Mouse (Mus musculus) telencephalon, adult 2 months (tissue): ENCODE results near the gene Immp2l.

Source experiments
- DNase-seq: peaks from one replicate; pipeline ENCODE4 v3.0.0-alpha.2; 2011; ENCODE audit warnings: low read depth, low spot score

Gene Immp2l

GRCm38 (mm10) chr12:41313391-41313790, 289.5 kb downstream of the Immp2l start:
- DNase-seq: no peak

- no peak for DNase-seq
Observed at GRCm38 (mm10) chr12:41314811-41315461, 291.0 kb downstream of the Immp2l start.

DNA sequence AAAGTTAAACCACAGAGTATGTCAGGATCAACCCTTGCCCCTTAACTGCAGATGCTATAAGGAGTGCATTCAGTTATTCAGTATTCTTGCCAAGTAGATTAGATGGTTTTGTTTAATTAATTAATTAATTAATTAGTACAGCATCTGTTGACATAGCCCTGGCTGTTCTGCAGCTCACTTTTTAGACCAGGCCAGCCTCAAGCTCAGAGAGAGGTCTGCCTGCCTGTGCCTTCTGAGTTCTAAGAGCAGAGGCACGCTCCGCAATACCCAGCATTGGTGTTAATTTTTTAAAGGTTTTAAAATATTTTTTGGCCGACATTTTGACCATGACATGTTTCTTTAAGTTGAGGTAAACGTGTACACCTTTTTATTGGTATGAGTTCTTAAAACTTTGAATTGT, 292.0 kb downstream of the Immp2l start:
- DNase-seq: no peak

DNA sequence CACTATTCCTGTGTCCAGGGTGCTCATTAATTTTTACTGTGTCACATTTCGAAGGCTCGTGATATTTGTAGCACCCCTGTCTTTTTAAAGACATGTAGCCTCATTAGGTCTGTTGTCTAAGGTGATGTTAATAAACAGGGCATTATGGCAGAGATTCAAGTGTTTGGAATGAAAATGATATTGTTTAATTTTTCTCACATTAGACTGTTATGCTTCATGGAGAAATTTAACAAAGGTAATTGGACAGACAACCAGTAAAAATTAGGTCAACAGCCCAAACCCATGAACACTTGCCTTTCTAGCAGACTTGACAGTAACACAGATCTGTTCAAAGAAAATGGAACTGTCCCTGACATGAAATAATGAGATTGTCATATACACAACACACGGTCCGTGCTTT, 292.5 kb downstream of the Immp2l start:
- DNase-seq: no peak

- no peak for DNase-seq
Observed at GRCm38 (mm10) chr12:41317431-41317830, 293.5 kb downstream of the Immp2l start.

GRCm38 (mm10) chr12:41322018-41322417, 298.1 kb downstream of the Immp2l start:
- DNase-seq: no peak

DNA sequence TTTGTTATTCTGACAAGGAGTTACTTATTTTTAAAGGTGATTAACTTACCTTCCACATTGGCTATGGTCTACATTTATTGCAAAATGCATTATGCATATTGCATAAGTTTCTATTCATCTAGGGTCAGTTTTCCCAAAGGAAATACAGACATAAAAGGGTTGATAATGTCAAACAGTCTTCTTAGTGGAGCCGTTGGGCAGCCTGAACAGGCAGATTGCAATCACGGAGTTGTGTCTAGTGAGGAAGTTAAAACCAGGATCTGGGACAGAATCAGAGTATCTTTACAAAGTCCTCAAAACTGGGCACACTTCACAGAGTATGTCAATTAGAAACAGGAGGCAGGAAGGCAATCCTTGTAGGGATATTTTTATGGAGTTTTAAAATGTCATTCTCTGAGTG, 300.5 kb downstream of the Immp2l start:
- DNase-seq: no peak

- no peak for DNase-seq
Observed at GRCm38 (mm10) chr12:41325756-41326155, 301.9 kb downstream of the Immp2l start.

DNA sequence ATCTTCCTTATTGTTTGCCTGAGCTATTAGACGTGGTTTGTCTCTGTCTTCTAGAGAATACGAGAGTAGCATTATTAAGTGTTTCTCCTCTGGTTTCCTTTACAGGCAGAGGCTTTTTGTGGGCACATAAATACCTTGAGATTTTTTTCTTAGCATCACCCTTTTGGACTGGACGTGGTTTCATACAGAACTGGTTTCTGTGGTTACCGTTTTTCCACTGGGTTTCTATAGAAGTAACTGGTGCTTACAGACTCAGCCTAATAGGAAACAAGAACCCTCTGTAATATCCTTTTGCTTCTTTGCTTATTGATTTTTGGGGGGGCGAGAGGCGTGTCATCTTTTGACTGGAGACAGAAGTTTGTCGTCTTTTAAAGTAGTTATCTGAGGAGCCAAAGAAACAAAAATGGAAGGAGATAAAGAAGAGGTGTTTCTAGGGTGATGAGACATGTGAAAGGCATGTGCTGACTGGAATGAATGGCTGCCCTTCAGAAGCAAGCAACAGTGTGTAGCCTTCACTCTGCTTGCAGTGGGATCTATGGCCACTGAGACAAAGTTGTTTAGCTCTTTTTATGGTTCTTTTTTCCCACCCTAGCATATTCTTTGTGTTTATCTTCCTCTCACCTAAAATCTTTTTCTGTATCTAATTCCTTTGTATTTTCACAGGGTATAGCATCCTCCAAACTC, 307.2 kb downstream of the Immp2l start:
- no peak for DNase-seq

- DNase-seq: no peak
Observed at GRCm38 (mm10) chr12:41345621-41346020, 321.7 kb downstream of the Immp2l start.

DNA sequence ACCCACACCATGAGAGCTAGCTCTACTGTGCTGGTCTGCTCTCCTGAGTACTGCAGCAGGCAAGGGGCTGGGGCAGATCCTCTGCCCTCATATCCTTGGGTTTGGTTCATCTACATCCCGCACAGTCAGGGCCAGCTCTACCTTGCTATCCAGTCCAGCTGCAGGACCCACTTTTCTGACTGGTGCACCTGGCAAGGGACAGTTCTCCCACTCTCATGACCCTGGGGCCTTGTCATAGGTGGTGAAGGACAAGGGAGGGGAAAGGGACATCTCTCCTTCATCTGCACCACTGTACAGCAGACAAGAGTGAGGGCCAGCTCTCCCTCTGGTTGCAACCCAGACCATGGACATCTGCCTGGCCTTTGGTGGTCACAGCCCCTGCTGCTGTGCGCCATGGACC, 323.6 kb downstream of the Immp2l start:
- no peak for DNase-seq

- no peak for DNase-seq
Observed at GRCm38 (mm10) chr12:41349386-41349785, 325.5 kb downstream of the Immp2l start.

DNA sequence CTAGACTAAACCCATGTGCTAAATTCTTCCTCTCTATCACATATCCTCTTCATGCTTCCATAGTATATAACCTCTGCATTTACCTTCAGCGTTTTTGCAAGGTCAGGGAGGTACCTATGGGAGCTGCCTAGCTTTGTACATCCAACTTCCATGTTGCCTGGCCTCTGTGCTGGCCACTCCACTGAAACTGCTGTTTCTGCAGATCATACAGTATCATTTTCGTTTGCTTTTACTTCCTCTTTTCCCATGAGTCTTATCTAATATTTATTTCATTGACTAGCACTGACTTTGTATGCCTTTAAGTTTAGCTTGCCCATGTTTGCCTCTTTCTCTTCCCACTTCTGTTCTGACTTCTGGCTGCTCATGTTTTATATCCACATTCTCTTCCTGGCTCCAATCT, 325.9 kb downstream of the Immp2l start:
- no peak for DNase-seq

GRCm38 (mm10) chr12:41351275-41351674, 327.4 kb downstream of the Immp2l start:
- no peak for DNase-seq

DNA sequence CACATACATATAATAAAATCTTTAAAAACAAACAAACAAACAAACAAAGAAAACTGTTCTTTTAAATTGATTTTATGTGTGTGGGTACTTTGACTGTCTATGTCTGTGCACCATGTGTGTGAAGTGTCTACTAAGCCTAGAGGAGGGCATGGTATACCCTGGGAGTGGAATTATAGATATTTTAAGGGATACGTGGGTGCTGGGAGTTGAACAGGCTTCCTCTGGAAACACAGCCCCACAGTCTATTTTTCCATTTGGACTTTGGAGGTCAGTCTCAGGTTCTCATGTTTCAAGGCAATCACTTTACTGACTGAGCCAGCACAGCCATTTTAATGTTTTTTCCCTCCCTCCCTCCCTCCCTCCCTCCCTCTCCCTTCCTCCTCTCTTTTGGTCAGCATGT, 331.0 kb downstream of the Immp2l start:
- no peak for DNase-seq

GRCm38 (mm10) chr12:41356040-41356439, 332.1 kb downstream of the Immp2l start:
- no peak for DNase-seq

DNA sequence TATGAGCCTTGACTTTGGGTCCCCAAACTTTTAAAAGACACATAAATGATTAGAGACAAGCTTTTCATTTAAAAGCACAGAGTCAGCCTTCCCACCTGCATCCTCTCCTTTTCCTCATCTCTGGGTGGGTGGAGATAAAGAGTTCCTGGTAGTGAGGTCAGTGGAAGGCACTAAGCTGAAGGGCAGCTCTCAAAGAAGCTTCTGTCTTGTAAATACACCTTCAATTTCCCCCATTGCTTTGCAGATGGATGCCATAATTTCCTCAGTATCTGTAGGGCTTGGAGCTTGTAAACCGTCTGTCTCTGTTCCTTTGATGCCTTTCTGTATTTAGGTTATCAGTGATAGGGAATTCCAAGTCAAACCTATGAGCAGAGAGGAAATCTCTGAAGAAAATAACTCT, 362.8 kb downstream of the Immp2l start:
- no peak for DNase-seq

- peak; percentile 67 for DNase-seq
Observed at GRCm38 (mm10) chr12:41394231-41394630, 370.3 kb downstream of the Immp2l start.

DNA sequence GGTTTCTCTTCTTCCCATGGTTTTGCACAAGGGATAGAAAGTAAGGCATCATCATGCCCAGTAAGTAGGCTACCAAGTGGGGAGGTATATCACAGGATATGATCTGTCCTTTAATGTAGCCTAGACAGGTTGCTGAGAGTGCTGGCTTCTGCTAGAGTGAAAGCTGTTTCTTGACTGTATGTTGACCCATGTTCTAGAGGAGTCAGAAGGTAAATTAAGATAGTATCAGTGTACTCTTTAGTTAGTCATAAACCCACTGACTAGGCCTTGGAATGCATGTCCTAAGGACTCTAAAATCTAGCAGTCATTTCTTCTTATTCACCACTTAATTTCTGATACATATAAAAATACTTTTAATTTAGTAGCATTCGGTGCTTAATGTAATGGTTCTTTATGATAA, 377.2 kb downstream of the Immp2l start:
- no peak for DNase-seq

DNA sequence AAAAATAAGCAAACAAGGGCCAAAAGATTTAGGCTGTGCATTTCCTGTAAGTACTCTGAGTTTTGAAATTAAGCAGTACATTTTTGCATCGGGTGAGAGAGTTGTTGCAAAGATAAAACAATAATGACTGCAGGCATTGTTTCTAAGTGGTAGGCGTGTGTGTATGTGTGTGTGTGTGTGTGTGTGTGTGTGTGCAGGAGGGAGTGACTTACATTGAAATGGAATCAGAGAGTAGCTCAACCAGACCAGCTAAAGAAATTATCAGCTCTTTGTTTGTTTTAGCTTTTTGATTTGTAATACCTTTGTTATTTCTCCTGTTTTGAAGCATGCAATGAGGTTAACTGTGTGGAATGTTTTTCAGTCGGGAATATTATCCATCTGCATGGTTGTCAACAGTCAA, 378.0 kb downstream of the Immp2l start:
- DNase-seq: no peak

- no peak for DNase-seq
Observed at GRCm38 (mm10) chr12:41409431-41409830, 385.5 kb downstream of the Immp2l start.

DNA sequence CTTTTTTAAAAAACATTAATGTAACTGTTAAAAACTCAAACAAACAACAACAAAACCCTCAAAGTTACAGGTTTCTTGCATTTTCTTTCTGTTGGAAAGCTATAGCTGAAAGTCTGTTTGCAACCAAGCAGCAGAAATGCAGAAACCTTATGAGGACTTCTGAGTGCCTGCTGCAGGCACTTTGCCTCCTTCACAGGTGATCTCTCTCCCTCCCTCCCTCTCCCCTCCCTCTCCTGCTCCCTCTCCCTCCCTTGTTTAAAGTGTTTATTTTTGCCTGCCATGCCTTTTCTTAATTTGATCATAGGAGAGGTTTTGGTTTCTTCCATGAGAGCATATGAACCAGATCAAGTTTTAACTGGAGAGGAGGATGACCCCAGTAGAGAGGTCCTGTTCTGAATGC, 392.7 kb downstream of the Immp2l start:
- DNase-seq: no peak

DNA sequence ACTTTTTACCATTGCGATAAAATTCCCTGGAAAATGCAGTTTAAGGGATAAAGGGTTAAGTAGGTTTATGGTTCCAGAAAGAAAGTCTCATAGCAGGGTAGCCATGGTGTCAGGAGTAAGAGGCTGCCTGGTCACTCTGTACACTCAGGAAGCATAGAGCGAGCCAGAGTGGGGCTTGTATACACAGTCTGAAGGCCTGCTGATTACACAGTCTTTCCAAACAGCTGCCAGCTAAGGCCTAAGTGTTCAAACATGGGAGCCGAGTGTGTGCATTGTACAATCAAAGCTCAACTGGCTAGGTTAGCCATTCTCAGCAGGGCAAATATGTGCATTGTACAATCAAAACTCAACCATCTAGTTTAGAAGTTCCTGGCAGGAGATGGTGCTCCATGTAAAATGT, 393.2 kb downstream of the Immp2l start:
- no peak for DNase-seq

DNA sequence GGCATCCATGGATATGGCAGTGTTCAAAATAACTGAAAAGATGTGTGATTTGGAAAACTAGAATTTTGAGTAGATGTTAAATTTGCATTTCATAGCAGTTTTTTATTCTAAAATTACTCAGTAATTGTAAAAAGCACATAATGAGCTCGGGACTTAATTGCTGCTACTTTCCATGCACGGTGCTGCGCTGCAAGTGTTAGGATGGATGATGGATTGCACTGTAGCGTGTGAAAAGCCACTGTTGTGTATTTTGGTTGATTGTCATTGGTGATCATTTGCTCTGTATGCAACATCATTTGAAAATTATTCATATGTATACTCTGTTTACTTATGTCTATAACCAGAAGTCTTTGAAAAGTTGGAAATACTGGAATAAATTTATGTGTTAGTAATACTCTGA, 394.1 kb downstream of the Immp2l start:
- no peak for DNase-seq
